Mouse (Mus musculus): Measurements from ENCODE around the gene Ctdspl.
A peak's percentile ranks its signal among the peaks of the same experiment; 100 is the strongest.

The Ctdspl gene

DNA sequence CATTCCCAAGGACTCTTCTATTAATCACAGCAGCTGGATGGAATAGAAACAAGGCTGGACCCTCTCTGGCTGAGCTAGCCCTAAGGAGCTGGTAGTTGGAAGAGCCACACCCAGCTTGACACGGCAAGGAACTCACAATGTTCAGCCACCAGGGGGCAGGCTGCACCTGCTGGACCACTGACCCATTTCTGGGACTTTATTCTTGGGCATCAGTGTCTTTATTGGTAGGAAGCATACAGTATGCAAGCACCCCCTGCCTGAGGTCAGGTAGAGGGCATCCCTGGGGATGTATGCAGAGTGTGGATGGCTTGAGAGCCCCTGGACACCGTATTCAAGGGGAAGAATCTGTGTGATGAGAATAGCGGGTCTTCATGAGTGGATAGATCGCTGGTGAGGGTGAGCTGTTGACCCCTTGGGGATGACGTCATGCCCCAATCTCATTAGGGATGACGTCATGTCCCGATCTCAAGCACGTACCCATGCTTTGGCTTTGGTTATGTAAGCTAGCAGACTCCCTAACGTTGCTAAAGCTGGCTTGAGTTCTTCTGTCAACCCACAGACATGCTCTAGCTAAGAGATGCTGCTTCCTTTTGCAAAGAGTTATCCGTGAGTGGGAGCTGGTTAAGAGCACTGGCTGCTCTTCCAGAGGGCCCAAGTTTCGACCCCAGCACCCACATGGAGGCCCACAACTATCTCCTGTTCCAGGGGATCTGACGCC is 5.3 kb upstream of the Ctdspl start:
- DNase-seq (ENCODE audit: low spot score) = peak; percentile 30

DNA sequence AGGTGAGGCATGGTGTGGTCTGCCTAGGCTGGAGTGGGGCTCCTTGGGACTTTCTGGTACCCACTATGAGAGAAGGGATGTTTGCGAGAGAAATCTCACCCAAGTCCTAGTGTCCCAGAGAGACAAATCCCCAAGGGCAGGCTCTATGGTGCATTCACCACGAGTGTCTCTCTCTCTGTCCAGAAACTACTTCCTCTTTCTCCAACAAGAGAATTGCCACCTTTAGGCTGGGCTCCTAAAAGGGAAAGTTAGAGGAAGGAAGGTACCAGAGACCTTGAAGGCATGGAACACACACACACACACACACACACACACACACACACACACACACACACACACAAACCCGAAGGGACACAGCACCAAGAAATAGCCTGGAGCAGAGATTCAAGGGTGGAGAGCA is 4.3 kb upstream of the Ctdspl start:
- DNase-seq (ENCODE audit: low spot score) = no peak

DNA sequence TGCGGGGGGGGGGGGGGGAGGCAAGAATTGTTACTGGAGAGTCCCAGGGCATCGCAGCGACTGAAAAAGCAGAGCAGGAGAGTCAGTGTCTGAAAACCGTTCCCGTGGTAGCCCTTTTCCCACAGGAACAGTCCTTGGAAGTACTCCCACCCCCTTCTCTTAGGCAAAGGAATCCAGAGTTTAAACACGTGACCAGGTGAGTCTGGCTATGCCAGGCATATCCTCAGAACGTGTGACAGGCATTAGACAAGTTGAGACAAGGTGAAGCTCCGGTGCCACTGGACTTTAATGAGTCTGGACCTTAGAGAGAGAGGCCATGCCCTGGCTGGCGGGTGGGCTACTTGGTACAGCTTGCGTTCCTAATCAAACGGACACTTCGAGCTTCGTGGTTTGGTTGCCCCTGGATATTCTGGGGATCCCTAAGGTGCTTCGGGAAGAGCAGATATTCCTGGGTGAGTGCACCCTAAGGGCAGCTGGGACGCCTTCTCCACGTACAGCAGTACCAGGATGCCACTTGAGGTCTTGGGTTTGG is 1.6 kb upstream of the Ctdspl start:
- DNase-seq (ENCODE audit: low spot score) = no peak

DNA sequence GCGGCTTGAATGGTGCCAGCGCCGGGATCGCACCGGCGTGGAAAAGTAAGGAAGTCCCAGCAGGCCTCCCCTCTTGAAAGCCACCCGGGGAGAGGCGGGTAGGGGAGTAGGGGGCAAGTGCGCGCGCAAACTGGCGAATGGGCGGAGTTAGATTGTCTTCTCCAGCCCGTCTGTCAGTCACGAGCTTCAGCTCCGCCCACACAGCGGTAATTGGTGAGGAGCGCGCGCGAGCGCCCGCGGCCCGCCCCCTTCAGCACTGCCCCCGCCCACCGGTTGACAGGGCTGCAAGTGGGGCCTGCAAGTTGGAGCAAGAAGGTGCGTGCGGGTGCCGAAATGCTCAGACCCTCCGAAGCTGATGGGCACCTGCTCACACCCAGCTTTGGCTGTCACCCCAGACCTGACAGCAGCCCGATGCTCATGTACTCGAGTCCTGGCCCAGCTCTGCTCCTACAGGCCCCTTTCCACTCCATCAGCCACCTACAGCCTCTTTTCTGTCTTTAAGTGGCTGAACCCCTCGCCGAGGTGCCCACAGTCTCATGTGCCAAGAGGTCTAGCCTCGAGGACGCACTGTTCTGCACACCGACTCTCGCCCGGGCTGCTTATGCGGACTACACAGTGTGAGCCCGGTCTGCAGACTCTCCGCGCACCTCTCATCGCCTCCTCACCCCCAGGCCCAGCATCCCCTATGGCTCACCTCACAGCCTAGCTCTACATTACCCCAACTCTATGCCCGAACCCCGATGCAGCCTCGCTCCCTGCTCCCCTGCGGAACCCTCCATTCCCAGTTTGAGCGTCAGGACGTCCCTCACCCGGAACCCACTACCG is 755 bp upstream of the Ctdspl start:
- DNase-seq (ENCODE audit: low spot score) = peak; percentile 82

DNA sequence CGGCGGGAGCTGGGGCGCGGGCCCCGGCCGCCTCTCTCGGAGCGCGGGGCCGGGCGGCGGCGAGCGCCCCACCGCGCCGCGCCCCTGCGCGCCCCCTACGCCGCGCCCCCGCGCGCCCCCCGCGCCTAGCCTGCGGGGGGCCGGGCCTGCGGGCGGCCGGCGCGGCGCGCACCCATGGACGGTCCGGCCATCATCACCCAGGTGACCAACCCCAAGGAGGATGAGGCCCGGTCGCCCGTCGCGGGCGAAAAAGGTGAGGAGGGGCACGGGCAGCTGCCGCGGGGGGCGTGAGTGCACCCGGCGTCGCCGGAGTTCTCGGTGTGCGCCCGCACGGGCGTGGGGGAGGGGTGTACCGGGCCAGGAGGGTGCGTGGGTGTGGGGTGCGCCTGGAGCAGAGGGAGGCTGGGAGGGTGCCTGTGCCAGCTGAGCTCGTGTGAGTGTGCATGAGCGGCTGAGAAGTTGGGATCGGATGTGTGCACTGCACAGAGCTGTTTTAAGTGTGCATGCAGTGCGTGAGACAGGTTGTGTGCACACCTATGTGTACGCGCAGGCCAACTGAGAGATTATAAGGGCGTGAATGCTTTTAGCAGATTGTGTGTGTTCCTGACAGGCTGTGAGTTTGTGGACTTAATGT is 552 bp downstream of the Ctdspl start:
- DNase-seq (ENCODE audit: low spot score) = no peak

DNA sequence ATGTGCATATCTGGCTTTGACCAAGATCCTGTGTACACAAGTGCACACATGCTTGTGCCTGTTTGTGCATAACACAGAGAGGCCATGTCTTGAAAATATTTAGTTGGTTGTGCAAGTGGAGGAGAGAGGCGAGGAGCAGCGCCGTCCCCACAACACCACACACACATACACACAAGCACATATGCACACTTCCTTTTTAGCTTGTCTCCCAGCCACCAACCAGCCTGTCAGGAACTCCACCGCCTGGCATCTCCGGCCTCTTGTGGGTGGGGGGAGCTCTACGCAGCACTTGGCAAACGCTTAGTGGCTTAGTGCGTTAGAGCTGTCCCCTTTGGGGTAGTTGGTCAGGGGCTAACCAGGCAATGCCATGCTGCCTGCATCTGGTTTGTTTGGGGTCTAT is 1.2 kb downstream of the Ctdspl start:
- DNase-seq (ENCODE audit: low spot score) = no peak

DNA sequence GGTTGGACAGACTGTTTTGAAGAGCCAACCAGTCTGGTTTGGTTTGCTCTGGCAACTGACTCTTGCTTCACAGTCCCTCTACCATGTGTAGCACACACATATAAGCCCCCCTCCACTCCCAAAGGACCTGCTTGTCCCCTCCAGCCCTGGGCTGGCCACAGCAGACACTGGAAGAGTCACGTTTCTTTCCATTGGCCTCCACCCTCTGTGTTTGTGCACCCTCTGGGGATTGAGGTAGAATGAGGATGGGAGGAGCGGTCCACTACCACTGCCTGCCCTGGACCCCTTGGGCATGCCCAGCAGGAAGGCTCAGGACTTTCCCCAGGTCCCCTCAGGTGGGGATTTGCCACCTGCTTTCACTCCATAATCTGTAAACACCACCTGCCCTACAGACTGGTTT is 1.8 kb downstream of the Ctdspl start:
- no peak for DNase-seq (ENCODE audit: low spot score)

DNA sequence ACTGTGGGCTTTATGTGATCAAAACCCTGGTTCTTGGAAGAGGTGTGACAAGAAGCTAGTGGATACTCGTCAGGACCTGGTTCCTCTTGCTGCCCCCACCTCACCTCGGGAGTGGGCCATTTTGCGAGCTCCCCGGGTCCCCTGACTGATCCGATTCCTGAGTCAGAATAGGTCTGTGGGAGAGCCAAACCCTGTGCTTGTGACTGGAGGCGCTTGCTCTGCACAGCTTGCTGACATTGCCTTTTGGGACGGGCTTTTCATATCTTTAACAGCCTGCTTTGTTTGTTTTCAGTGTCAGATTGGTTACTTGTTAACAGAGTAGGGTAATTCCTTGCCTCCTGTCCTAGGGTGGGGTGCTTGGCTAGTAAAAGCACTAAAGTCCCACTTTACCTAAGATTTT is 2.4 kb downstream of the Ctdspl start:
- no peak for DNase-seq (ENCODE audit: low spot score)

DNA sequence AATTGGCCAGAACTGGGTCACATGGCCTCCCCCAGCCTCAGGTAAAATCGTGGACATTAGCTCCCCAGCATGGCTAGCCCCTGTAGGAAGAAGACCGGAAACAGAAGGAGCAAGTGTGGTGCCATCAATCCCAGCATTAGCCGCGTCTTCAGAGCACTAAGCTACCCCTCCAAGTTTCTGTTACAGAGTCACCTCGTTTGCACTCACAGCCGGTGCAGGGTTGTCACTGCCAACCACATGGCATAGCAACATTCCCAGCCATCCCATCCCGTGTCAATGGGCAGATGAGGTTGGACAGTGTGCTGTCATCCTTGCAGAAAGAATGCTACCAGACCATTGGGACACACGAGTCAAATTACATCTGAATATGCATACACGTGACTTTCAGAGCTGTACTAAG is 4.4 kb downstream of the Ctdspl start:
- no peak for DNase-seq (ENCODE audit: low spot score)

DNA sequence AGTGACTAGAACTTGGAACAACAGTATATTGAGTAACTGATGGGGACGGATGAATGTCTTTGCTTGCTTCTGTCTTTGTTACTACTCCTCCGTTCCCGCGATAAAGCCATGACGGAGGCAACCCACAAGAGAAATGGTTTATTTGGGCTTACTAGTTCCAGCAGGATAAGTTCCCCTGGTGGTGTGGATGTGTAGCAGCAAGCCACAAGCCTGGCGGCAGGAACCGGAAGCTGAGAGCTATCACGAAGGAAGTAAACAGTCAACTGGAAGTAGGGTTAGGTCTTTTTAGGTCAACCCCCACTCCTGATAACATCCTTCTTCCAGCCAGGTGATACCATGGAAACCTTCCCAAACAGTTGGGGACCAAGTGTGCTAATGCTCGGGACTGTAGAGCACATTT is 7.5 kb downstream of the Ctdspl start:
- no peak for DNase-seq (ENCODE audit: low spot score)

DNA sequence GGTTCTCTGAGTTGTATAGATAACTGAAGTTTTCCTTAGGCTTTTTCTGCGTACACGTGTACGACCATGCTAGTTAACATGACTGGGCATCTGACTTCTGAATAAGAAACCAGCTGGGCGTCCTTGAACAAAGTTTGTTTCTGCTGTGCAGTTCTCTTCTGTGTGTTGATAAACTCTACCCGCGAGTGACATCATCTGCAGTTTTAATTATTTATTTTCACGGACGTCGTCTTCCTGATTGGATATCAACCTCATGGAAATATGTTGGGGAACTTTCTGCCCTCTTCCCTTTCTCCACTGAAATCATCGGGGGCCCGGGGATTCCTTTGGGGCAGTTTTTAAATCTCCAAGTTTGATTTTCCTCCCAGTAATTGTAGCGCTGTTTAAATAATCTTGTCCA is 8.1 kb downstream of the Ctdspl start:
- no peak for DNase-seq (ENCODE audit: low spot score)

DNA sequence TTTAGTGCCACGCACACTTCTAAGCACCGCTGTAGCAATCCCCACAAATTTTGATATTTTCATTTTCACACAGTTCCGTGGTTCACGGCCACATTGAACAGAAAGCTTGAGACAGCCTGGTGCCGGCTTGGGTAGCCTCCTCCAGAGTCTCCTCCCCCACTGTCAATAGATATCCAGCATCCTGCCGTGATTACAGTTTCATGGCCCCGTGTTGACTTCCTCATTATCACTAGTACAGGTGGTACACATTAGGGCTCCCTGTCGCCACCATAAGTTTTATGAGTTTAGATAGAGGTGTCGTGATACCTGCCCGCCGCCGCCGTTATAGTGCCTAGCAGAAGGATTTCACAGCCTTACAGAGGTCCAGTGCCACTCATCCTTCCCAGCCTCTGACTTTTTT is 8.8 kb downstream of the Ctdspl start:
- DNase-seq (ENCODE audit: low spot score) = no peak

DNA sequence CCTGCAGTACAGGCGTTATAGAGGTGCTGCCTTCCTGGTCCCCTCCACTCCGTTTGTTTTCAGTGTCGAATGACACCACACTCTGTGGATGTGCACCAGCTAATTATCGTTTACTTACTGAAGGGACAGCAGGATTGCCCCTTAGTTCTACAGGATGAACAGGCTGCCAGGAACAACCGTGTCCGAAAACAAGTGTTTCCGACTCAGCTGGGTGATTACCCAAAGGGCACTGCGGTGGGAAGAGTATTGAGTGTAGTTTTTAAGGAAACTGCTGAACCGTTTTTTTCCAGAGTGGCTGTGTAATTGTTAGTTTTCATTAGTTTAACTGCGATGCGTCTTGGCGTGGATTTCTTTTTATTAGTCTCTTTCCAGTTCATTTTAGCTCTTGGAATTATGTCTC is 9.8 kb downstream of the Ctdspl start:
- DNase-seq (ENCODE audit: low spot score) = no peak

DNA sequence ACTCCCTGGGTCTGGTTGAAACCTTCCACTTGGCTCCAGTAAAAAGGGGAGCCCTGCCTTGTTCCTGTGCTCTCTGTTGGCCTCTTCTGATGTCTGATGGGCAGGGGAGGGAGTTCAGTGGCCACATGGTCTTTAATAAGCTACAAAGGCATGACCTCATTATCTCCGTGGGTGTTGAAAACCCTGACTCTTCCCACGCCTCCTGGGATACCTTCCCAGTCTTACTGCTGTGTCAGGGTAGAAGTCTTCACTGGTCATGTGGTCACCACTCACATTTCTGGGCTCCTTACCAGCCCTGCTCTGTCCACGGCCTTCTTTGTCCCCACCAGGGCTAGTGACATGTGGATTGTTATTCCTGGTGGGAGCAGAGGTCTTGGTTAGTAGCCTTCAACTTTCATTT is 11.3 kb downstream of the Ctdspl start:
- no peak for DNase-seq (ENCODE audit: low spot score)

DNA sequence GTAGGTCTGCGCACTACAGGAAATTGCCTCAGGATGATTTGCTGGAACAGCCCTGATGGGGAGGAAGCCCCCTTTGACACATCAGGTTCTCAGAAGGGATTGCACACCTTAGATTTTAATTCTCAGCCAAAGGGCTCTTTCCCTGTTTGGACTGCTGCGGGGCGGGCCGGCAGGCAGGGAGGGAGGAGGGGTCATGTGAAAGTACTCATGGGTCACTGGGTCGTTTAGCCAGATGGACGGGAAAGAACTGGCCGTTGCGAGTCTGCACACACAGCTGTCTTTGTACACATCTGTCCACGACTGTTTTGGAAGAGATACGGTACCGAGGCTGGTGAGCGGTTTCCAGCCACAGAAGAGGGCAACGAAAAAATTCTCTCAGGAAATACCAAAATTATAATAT is 13.2 kb downstream of the Ctdspl start:
- DNase-seq (ENCODE audit: low spot score) = no peak

DNA sequence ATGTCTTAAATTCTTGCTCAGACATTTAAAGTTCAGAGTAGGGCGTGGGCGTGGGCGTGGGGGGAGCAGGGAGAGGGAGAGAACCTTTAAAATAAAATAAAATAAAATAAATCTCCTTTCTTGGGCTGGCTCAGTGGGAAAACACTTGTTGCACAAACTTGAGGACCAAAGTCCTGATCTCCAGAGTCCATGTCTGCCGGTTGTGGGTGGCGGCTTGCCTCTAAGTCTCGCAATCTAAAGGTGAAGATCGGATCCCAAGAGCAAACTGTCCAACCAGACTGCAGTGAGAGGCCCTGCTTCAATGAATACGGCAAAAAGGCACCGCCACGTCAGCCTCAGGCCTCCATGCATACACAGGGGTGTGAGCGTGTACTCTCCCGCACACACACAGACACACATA is 13.6 kb downstream of the Ctdspl start:
- no peak for DNase-seq (ENCODE audit: low spot score)

DNA sequence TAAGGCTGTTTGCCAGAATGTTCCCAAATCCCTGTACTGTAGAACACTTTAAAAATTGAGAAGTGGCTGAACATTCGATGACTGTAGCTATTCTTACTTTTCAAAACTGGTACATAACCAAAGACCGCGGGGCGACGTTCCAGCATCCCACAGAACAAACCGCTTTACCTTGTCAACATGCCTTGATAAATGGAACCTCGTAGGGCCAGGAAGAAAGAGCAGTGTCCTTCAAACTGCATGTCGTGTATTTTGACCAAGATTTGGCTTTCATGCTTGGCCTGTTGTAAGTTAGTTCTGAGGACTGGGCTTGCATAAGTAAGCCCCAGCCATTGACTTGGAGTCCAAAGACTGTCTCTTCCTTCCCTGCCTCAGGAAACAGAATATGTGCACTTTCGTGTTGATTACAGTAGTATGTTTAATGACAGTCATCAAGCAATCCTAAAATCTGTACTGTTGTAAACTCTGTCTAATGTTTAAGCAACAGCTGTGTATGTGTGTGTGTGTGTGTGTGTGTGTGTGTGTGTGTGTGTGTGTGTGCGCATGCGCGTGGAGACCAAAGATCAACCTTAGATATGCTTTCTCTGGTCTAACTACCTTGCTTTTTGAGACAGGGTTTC is 14.4 kb downstream of the Ctdspl start:
- no peak for DNase-seq (ENCODE audit: low spot score)

DNA sequence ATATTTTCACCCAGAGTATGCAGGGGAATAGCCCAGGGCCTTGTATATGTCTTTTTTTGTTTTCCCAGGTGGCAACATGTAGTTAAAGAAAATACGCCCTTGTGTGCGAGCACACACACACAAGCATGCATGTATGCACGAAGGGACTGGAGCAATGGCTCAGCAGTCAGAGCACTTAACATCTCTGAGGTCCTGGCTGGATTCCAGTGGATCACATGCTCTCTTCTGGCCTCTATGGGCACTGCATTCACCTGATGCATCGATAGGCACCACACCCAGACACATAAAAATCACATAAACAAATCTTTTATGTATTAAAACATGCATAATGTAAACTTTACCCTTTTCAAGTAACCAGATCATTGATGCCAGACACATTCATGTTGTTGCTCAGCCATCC is 15.8 kb downstream of the Ctdspl start:
- DNase-seq (ENCODE audit: low spot score) = no peak

DNA sequence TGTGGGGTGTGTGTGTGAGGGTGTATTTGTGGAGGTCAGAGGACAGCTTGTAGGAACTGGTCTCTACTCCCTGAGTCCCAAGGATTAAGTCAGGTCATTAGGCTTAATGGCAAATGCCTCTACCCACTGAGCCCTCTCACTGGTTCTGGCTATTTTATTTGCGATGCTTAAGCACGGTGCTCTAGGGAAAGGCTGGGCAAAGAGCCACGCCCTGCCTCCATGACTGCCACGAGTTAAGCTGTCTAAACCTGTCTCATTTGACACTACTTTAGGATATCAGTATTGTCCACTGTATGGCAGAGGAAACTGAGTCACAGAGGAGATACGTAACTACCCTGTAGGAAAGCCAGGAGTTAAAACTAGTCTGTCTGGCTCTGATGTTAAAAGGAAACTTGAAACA is 17.7 kb downstream of the Ctdspl start:
- DNase-seq (ENCODE audit: low spot score) = no peak

DNA sequence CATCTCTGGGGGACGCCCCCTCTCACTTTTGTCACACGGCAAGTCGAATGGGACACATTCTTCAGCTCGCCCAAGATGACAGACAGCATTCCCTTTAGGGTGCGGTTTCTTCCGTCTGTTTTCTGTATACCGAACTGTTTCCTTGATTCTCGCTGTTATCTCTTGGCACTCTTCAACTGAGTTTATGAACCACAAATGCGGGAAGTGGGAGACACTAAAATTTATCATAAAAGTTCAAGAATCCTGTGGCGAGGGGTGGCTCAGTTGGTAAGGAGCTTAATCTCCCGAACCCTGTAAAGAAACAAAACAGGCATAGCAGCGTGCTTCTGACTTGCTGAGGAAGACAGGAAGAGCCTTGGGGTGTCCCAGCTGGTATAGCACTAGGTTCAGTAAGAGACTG is 18.1 kb downstream of the Ctdspl start:
- DNase-seq (ENCODE audit: low spot score) = no peak

DNA sequence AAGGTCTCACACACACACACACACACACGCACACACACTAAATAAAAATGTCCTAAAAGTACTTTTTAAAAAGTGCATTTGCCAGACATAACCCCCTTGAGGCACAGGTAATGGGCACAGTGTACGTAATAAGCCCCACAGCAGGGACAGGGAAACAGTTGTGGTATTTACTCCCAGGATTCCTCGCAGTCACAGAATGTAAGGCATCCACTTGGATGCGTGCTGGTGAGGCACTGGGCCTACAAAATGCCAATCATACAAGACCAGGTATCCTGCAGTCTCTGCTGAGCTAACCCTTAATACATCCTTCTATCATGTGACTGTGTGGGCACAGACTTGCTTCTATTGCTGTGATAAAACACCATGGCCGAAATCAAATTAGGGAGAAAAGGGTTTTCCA is 22.2 kb downstream of the Ctdspl start:
- DNase-seq (ENCODE audit: low spot score) = no peak

DNA sequence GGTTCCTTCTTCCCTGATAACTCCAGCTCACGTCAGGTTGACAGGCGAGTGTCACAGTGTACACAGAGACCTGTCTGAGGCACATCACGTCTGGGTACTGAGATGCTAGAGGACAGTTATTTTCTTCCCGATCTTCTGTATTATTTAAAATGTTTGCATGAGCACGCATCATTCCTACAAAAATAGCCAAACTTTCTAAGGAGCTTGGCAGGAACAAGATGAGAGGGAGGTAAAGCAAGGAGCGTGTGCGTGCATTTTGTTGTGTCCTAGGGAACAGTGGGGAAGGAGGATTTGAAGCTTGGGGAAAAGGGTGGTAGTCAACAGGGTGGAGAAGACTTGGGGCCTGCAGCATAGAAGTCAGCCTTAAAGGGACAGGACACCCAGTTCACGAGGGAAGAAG is 22.9 kb downstream of the Ctdspl start:
- no peak for DNase-seq (ENCODE audit: low spot score)

DNA sequence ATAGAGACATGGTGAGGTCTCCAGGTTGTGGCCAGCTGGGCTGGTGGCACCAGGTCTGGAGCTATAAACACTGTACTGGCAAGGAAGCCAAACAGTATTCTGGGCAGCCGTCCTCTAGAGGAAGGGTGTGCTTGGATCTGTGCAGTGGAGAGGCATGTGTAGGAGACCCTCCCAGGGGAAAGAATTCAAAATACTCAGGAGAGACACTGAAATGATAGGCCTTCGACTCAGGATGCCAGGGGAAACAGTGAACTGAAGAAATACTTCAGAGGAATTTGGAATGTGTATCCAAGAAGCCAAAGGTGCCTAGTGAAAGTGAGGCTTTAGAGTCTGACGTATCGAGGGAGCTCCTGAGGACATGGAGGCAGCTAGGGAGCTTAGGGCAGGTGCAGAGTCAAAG is 23.4 kb downstream of the Ctdspl start:
- no peak for DNase-seq (ENCODE audit: low spot score)
